Comparison of ENCODE assay signal across 30 mouse cellular contexts in genomic region chr6:137962836-137963235, GRCm38 (mm10).
"Had no signal": no experiment of that assay in that cellular context is flagged by ENCODE, and none has a peak within 500 bp of the region (broad histone marks: within the 10 kb centered on the region; RNA-seq: fewer than 3 reads in every experiment).

No protein-coding gene starts in this region.

- H3K27me3 ChIP-seq: embryonic facial prominence, embryonic 12.5 days; embryonic facial prominence, embryonic 13.5 days; embryonic facial prominence, embryonic 15.5 days; forebrain, embryonic 12.5 days; forebrain, embryonic 13.5 days; forebrain, embryonic 15.5 days had no signal

- H3K4me2 ChIP-seq: embryonic facial prominence, embryonic 12.5 days; embryonic facial prominence, embryonic 13.5 days; embryonic facial prominence, embryonic 15.5 days; forebrain, embryonic 12.5 days; forebrain, embryonic 13.5 days; forebrain, embryonic 15.5 days had no signal

- H3K9me3 ChIP-seq: embryonic facial prominence, embryonic 10.5 days; embryonic facial prominence, embryonic 12.5 days; embryonic facial prominence, embryonic 13.5 days; embryonic facial prominence, embryonic 15.5 days; forebrain, embryonic 10.5 days; forebrain, embryonic 12.5 days; forebrain, embryonic 13.5 days; forebrain, embryonic 15.5 days had no signal

- ATAC-seq: forebrain, embryonic 13.5 days; forebrain, embryonic 14.5 days; forebrain, embryonic 15.5 days; forebrain, embryonic 16.5 days; forebrain, postnatal 0 days had no signal

- H3K9ac ChIP-seq: embryonic facial prominence, embryonic 12.5 days; embryonic facial prominence, embryonic 13.5 days; embryonic facial prominence, embryonic 15.5 days; forebrain, embryonic 12.5 days; forebrain, embryonic 13.5 days; forebrain, embryonic 15.5 days; forebrain, postnatal 0 days had no signal

- H3K4me3 ChIP-seq: embryonic facial prominence, embryonic 10.5 days; embryonic facial prominence, embryonic 12.5 days; embryonic facial prominence, embryonic 13.5 days; embryonic facial prominence, embryonic 15.5 days; erythroblast, embryonic 14.5 days; forebrain, embryonic 10.5 days; forebrain, embryonic 12.5 days; forebrain, embryonic 13.5 days; forebrain, embryonic 15.5 days; gastrocnemius, adult 2 months; heart, adult 2 months had no signal

- DNase-seq: cerebellum, adult 18-20 months; cerebellum, adult 2 months; cerebellum, adult 8-10 months; cerebellum, adult 9-10 months; cerebellum, adult 9-11 months; cerebellum, postnatal 10 days; cerebellum, postnatal 14 days; cerebellum, postnatal 25 days; cerebellum, postnatal 36 days; embryo, embryonic 11 days; forebrain, postnatal 0 days; gastrocnemius, adult 2 months; gastrocnemius, postnatal 10 days; gastrocnemius, postnatal 14 days; gastrocnemius, postnatal 25 days; gastrocnemius, postnatal 36 days; heart, adult 11 months; heart, adult 18-20 months; heart, adult 2 months had no signal

- H3K36me3 ChIP-seq: embryonic facial prominence, embryonic 10.5 days; embryonic facial prominence, embryonic 12.5 days; embryonic facial prominence, embryonic 13.5 days; embryonic facial prominence, embryonic 15.5 days; forebrain, embryonic 10.5 days; forebrain, embryonic 12.5 days; forebrain, embryonic 15.5 days had no signal

- H3K4me1 ChIP-seq: embryonic facial prominence, embryonic 12.5 days; embryonic facial prominence, embryonic 13.5 days; embryonic facial prominence, embryonic 15.5 days; forebrain, embryonic 10.5 days; forebrain, embryonic 12.5 days; forebrain, embryonic 13.5 days; forebrain, embryonic 15.5 days had no signal

- H3K27ac ChIP-seq: embryonic facial prominence, embryonic 10.5 days; embryonic facial prominence, embryonic 12.5 days; embryonic facial prominence, embryonic 13.5 days; embryonic facial prominence, embryonic 15.5 days; forebrain, embryonic 10.5 days; forebrain, embryonic 12.5 days; forebrain, embryonic 13.5 days; forebrain, embryonic 15.5 days; gastrocnemius, adult 2 months; heart, adult 2 months had no signal
